Mouse (Mus musculus) liver, adult 10 weeks (tissue): ENCODE data around the gene Zc3h12b. TPM values are rescaled to one million over a fixed set of nuclear protein-coding genes. Genes with fewer than 3 reads are reported as not detected.

ENCODE experiments used
- polyA plus RNA-seq: library from polyadenylated mRNA; stranded (reverse); fragments of 350-450 nt; fragmentation: Illumina TruSeq; extraction: RNeasy Lipid Tissue Mini Kit (QIAGEN cat#74804); gene quantifications from one replicate; pipeline ENCODE4 v1.2.3, GENCODE M21; 2014; ENCODE audit warnings: low read depth, low replicate concordance

The Zc3h12b gene
- 0.16 TPM for polyA plus RNA-seq

GRCm38 (mm10) chrX:95711227-95712111 is at the start of gene Zc3h12b:
Gene Zc3h12b, plus strand, starts transcription at chrX:95711678.

GRCm38 (mm10) chrX:95956497-95957293 is 245.2 kb downstream of the Zc3h12b start, which contains the start of gene Las1l:
Gene Las1l, minus strand, starts transcription at chrX:95956962.

Other genes starting within 250 kb of the Zc3h12b start
- gene Asb12, start 153.7 kb upstream of the Zc3h12b start, polyA plus RNA-seq, result not detected
- not detected for gene Pfn5, start 153.6 kb upstream of the Zc3h12b start, polyA plus RNA-seq
- gene Zc4h2, start 53.2 kb upstream of the Zc3h12b start, polyA plus RNA-seq, result 5.9 TPM
- gene Las1l, start 245.3 kb downstream of the Zc3h12b start, polyA plus RNA-seq, result 28.7 TPM